ENCODE assay signal across 26 mouse cellular contexts in the genomic region with DNA sequence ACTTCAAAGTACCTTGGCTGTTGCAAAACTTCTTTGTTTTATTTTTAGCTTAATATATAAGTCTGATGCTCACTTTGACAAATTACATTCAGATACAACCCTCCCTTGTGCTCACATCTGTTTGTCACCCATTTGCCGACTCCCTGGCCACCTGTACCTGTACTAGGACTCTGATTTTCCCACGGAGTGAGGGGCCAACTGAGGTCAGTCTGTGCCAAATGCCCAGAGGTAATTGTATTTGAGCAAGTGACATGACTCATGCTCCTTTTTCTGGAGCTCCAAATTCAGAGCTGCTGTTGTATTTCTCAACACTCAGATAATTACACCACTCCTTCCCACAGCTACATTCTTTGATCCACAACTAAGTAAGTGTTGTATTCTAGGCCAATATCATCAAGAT.
DNase-seq lines count a peak whose midpoint lies in the region; ATAC-seq lines count a peak whose summit lies in the region.
"Had no signal": no experiment of that assay in that cellular context is flagged by ENCODE, and none has a peak within 500 bp of the region (broad histone marks: within the 10 kb centered on the region; RNA-seq: fewer than 3 reads in every experiment).

No protein-coding gene starts in this region.

- no peak overlapping the region for H3K9ac ChIP-seq in heart, embryonic 12.5 days
- H3K9ac ChIP-seq: forebrain, embryonic 15.5 days; hindbrain, embryonic 15.5 days; intestine, embryonic 15.5 days; limb, embryonic 12.5 days; liver, postnatal 0 days; midbrain, embryonic 15.5 days; neural tube, embryonic 12.5 days had no signal

- no peaks in the 10 kb centered on the region for H3K9me3 ChIP-seq in heart, embryonic 12.5 days (replicated peaks)
- H3K9me3 ChIP-seq: embryonic facial prominence, embryonic 10.5 days; forebrain, embryonic 15.5 days; hindbrain, embryonic 15.5 days; intestine, embryonic 15.5 days; limb, embryonic 12.5 days; midbrain, embryonic 15.5 days; neural tube, embryonic 12.5 days had no signal

- no peaks in the 10 kb centered on the region for H3K4me1 ChIP-seq in heart, embryonic 12.5 days (replicated peaks)
- H3K4me1 ChIP-seq: embryonic facial prominence, embryonic 10.5 days; forebrain, embryonic 15.5 days; hindbrain, embryonic 15.5 days; intestine, embryonic 15.5 days; limb, embryonic 12.5 days; midbrain, embryonic 15.5 days; neural tube, embryonic 12.5 days had no signal

- intact Hi-C loops in heart, postnatal 10 days (cut with DNase I), result no loop called here

- peak overlapping the region; percentile 53 for H3K27ac ChIP-seq in heart, embryonic 12.5 days (ENCODE audit: poor library complexity, severe bottlenecking)
- H3K27ac ChIP-seq: embryonic facial prominence, embryonic 10.5 days; forebrain, embryonic 15.5 days; hindbrain, embryonic 15.5 days; intestine, embryonic 15.5 days; limb, embryonic 12.5 days; macrophage; midbrain, embryonic 15.5 days; neural tube, embryonic 12.5 days had no signal

- H3K27me3 ChIP-seq in heart, embryonic 12.5 days (replicated peaks), result no peaks in the 10 kb centered on the region
- H3K27me3 ChIP-seq: forebrain, embryonic 15.5 days; hindbrain, embryonic 15.5 days; intestine, embryonic 15.5 days; limb, embryonic 12.5 days; midbrain, embryonic 15.5 days; neural tube, embryonic 12.5 days had no signal

- no peak for ATAC-seq in heart, embryonic 12.5 days (ENCODE audit: insufficient number of reproducible peaks, low FRiP score)
- ATAC-seq: forebrain, embryonic 15.5 days; intestine, embryonic 15.5 days; liver, postnatal 0 days; lung, postnatal 0 days; midbrain, embryonic 15.5 days had no signal

- peak; percentile 11 for DNase-seq in adrenal gland, adult 2 months
- no peak for DNase-seq in adrenal gland, postnatal 25 days
- DNase-seq in brain, adult 2 months (ENCODE audit: low read depth, low spot score), result peak; percentile 10
- DNase-seq in heart, postnatal 10 days, result peak; percentile 44 to 58
- no peak for DNase-seq in frontal cortex, postnatal 25 days (ENCODE audit: low spot score in 2 of 2)
- DNase-seq in urinary bladder, adult 2 months (ENCODE audit: low spot score), result no peak
- DNase-seq in frontal cortex, postnatal 10 days (ENCODE audit: low spot score in 2 of 2), result no peak
- DNase-seq: cerebellum, adult 9-11 months; gastrocnemius, postnatal 25 days; kidney, adult 8-10 months; kidney, postnatal 10 days; layer of hippocampus, postnatal 36 days; liver, postnatal 0 days; right cerebral cortex, postnatal 4 days; thymus, postnatal 25 days had no signal

- H3K4me3 ChIP-seq in heart, embryonic 12.5 days, result no peak overlapping the region
- H3K4me3 ChIP-seq: embryonic facial prominence, embryonic 10.5 days; forebrain, embryonic 15.5 days; hindbrain, embryonic 15.5 days; intestine, embryonic 15.5 days; limb, embryonic 12.5 days; midbrain, embryonic 15.5 days; neural tube, embryonic 12.5 days had no signal

- no peaks in the 10 kb centered on the region for H3K36me3 ChIP-seq in heart, embryonic 12.5 days
- H3K36me3 ChIP-seq: embryonic facial prominence, embryonic 10.5 days; forebrain, embryonic 15.5 days; hindbrain, embryonic 15.5 days; intestine, embryonic 15.5 days; limb, embryonic 12.5 days; midbrain, embryonic 15.5 days; neural tube, embryonic 12.5 days had no signal

- 54% methylated on average over 2 of the region's 2 CpGs for WGBS in heart, embryonic 12.5 days

- H3K4me2 ChIP-seq in heart, embryonic 12.5 days, result no peak overlapping the region
- H3K4me2 ChIP-seq: forebrain, embryonic 15.5 days; hindbrain, embryonic 15.5 days; intestine, embryonic 15.5 days; limb, embryonic 12.5 days; liver, embryonic 11.5 days; midbrain, embryonic 15.5 days; neural tube, embryonic 12.5 days had no signal

Comparison
In these comparisons a context has a peak if more than half of its experiments do, and no peak if none do; other contexts are left out.
1. DNase-seq: peak in adrenal gland, adult 2 months (single experiment), brain, adult 2 months (single experiment) and heart, postnatal 10 days (2 of 2); none in adrenal gland, postnatal 25 days (single experiment), frontal cortex, postnatal 25 days (0 of 2), urinary bladder, adult 2 months (single experiment) and frontal cortex, postnatal 10 days (0 of 2).